Mouse (Mus musculus) liver, embryonic 11.5 days (tissue): ENCODE results near the gene Cyp8b1. TPM values are rescaled to one million over a fixed set of nuclear protein-coding genes. Genes with fewer than 3 reads are reported as not detected.

ENCODE experiments used
- ATAC-seq: fragments of 200-750 bp; cut with Nextera tagmentation; replicated peaks from 2 replicates; pipeline ENCODE4 v1.8.0; 2017; ENCODE audit warnings: moderate number of reproducible peaks, mild to moderate bottlenecking, moderate TSS enrichment, moderate library complexity; ENCODE audit not compliant: low FRiP score
- DNase-seq: peaks from one replicate; pipeline ENCODE4 v3.0.0-alpha.2; 2017; ENCODE audit warnings: low spot score
- H3K27ac ChIP-seq: fragments of 300-500 bp; sonication (generic); 2 replicates; pipeline ENCODE4 v1.5.1; 2014; ENCODE audit warnings: mild to moderate bottlenecking, low read depth, low read length, control low read depth
- H3K27me3 ChIP-seq: fragments of 300-500 bp; sonication (generic); replicated peaks from 2 replicates; pipeline ENCODE4 v1.6.1; 2014; ENCODE audit warnings: low read length, mixed read lengths; ENCODE audit not compliant: control insufficient read depth, insufficient read depth
- H3K36me3 ChIP-seq: fragments of 300-500 bp; sonication (generic); 2 replicates; pipeline ENCODE4 v1.6.1; 2014; ENCODE audit warnings: mild to moderate bottlenecking, low read length, moderate library complexity, mixed read lengths; ENCODE audit not compliant: control insufficient read depth, insufficient read depth
- H3K4me1 ChIP-seq: fragments of 300-500 bp; sonication (generic); replicated peaks from 2 replicates; pipeline ENCODE4 v1.6.1; 2014; ENCODE audit warnings: low read length, mixed read lengths; ENCODE audit not compliant: control insufficient read depth, insufficient read depth
- H3K4me2 ChIP-seq: fragments of 300-500 bp; sonication (generic); 2 replicates; pipeline ENCODE4 v1.6.1; 2014; ENCODE audit warnings: mild to moderate bottlenecking, control low read depth, moderate library complexity
- H3K4me3 ChIP-seq: fragments of 300-500 bp; sonication (generic); 2 replicates; pipeline ENCODE4 v1.5.1; 2014; ENCODE audit warnings: low read depth, low read length, control low read depth
- H3K9ac ChIP-seq: fragments of 300-500 bp; sonication (generic); 2 replicates; pipeline ENCODE4 v1.6.1; 2014; ENCODE audit warnings: low read depth, low read length, control low read depth
- H3K9me3 ChIP-seq: fragments of 300-500 bp; sonication (generic); 2 replicates; pipeline ENCODE4 v1.6.1; 2016; ENCODE audit warnings: low read length, inconsistent platforms, mixed read lengths; ENCODE audit not compliant: control insufficient read depth
- WGBS: fragments of 180-500 bp; shearing (Covaris S2); extraction: QIAGEN DNeasy Blood & Tissue Kit; methylation state at CpG from one replicate; pipeline ENCODE4 v1.1.7; 2014; 5-methylcytosine and 5-hydroxymethylcytosine counted together
- polyA plus RNA-seq: library from polyadenylated mRNA; unstranded; fragments of >200 nt; fragmentation: Nextera tagmentation; extraction: Ambion mirVana; gene quantifications from 2 replicates; pipeline ENCODE4 v1.2.1, GENCODE M21; 2014

Gene Cyp8b1
- polyA plus RNA-seq, 1 experiment from 2014 or later, result not detected

- Histone ChIP-seq H3K9ac (no peak overlapping the region), H3K4me2 (no peak overlapping the region), H3K27ac (no peak overlapping the region), H3K27me3 (no peaks in the 10 kb centered on the region), H3K36me3 (no peaks in the 10 kb centered on the region), H3K4me1 (no peaks in the 10 kb centered on the region), H3K9me3 (no peaks in the 10 kb centered on the region), H3K4me3 (no peak overlapping the region)
- no peak for ATAC-seq
- no peak for DNase-seq
- WGBS, result 68% methylated on average over 2 of the region's 2 CpGs
These were observed 43.9 kb downstream of the Cyp8b1 start for GRCm38 (mm10) chr9:121872062-121872683.

- H3K27me3 ChIP-seq, result no peaks in the 10 kb centered on the region
- no peak overlapping the region for H3K9ac ChIP-seq
- no peak overlapping the region for H3K4me3 ChIP-seq
- H3K4me1 ChIP-seq, result no peaks in the 10 kb centered on the region
- no peak overlapping the region for H3K4me2 ChIP-seq
- DNase-seq (no peak), ATAC-seq (no peak)
- no peaks in the 10 kb centered on the region for H3K9me3 ChIP-seq
- 52% methylated on average over 4 of the region's 4 CpGs for WGBS
- no peak overlapping the region for H3K27ac ChIP-seq
- H3K36me3 ChIP-seq, result no peaks in the 10 kb centered on the region
These were observed 46.1 kb downstream of the Cyp8b1 start for GRCm38 (mm10) chr9:121869973-121870515.

- DNase-seq, result no peak
These were observed 46.7 kb downstream of the Cyp8b1 start for GRCm38 (mm10) chr9:121869432-121869831.

GRCm38 (mm10) chr9:121868236-121868635, 47.9 kb downstream of the Cyp8b1 start:
- Histone ChIP-seq H3K9ac (no peak overlapping the region), H3K9me3 (no peaks in the 10 kb centered on the region), H3K36me3 (no peaks in the 10 kb centered on the region), H3K4me1 (no peaks in the 10 kb centered on the region), H3K4me3 (no peak overlapping the region), H3K4me2 (no peak overlapping the region), H3K27me3 (no peaks in the 10 kb centered on the region), H3K27ac (no peak overlapping the region)
- DNase-seq, result no peak
- 79% methylated on average over 6 of the region's 6 CpGs for WGBS
- no peak for ATAC-seq

More at GRCm38 (mm10) chr9:121869432-121869831, 46.7 kb downstream of the Cyp8b1 start:
- H3K4me1 ChIP-seq, result no peaks in the 10 kb centered on the region
- 81% methylated on average over 5 of the region's 5 CpGs for WGBS
- H3K36me3 ChIP-seq, result no peaks in the 10 kb centered on the region
- no peak for ATAC-seq
- H3K9ac ChIP-seq, result no peak overlapping the region
- no peak overlapping the region for H3K4me2 ChIP-seq
- no peaks in the 10 kb centered on the region for H3K9me3 ChIP-seq
- H3K27me3 ChIP-seq, result no peaks in the 10 kb centered on the region
- no peak overlapping the region for H3K4me3 ChIP-seq
- no peak overlapping the region for H3K27ac ChIP-seq

- H3K4me3 ChIP-seq, result no peak overlapping the region
- H3K27me3 ChIP-seq, result no peaks in the 10 kb centered on the region
- no peaks in the 10 kb centered on the region for H3K9me3 ChIP-seq
- H3K9ac ChIP-seq, result no peak overlapping the region
- WGBS, result 85% methylated on average over 6 of the region's 6 CpGs
- DNase-seq (no peak), ATAC-seq (no peak)
- H3K4me2 ChIP-seq, result no peak overlapping the region
- no peak overlapping the region for H3K27ac ChIP-seq
- H3K4me1 ChIP-seq, result no peaks in the 10 kb centered on the region
- no peaks in the 10 kb centered on the region for H3K36me3 ChIP-seq
These were observed 48.5 kb downstream of the Cyp8b1 start for GRCm38 (mm10) chr9:121867632-121868031.

- Histone ChIP-seq H3K36me3 (no peaks in the 10 kb centered on the region), H3K4me1 (no peaks in the 10 kb centered on the region), H3K4me3 (no peak overlapping the region), H3K27me3 (no peaks in the 10 kb centered on the region), H3K4me2 (no peak overlapping the region), H3K9me3 (no peaks in the 10 kb centered on the region), H3K9ac (no peak overlapping the region), H3K27ac (no peak overlapping the region)
- 49% methylated on average over 3 of the region's 3 CpGs for WGBS
- ATAC-seq (no peak), DNase-seq (no peak)
These were observed 50.6 kb downstream of the Cyp8b1 start for GRCm38 (mm10) chr9:121865425-121866008.

GRCm38 (mm10) chr9:121864837-121865236, 51.3 kb downstream of the Cyp8b1 start:
- Histone ChIP-seq H3K4me1 (no peaks in the 10 kb centered on the region), H3K4me2 (no peak overlapping the region), H3K4me3 (no peak overlapping the region), H3K9me3 (no peaks in the 10 kb centered on the region), H3K27ac (no peak overlapping the region), H3K9ac (no peak overlapping the region), H3K27me3 (no peaks in the 10 kb centered on the region), H3K36me3 (no peaks in the 10 kb centered on the region)
- ATAC-seq, result no peak
- 59% methylated on average over 4 of the region's 4 CpGs for WGBS
- DNase-seq, result no peak
